Mouse (Mus musculus) kidney, postnatal 25 days (tissue): Measurements from ENCODE around the gene Hectd4.

Experiments used
- DNase-seq, 2 experiments: peaks; one replicate each; pipeline ENCODE4 v3.0.0; 2021; ENCODE audit warnings: mixed read lengths in 2 of 2

Hectd4 gene

GRCm38 (mm10) chr5:121398146-121398964 is 178.3 kb downstream of the Hectd4 start:
- DNase-seq, result no peak

DNA sequence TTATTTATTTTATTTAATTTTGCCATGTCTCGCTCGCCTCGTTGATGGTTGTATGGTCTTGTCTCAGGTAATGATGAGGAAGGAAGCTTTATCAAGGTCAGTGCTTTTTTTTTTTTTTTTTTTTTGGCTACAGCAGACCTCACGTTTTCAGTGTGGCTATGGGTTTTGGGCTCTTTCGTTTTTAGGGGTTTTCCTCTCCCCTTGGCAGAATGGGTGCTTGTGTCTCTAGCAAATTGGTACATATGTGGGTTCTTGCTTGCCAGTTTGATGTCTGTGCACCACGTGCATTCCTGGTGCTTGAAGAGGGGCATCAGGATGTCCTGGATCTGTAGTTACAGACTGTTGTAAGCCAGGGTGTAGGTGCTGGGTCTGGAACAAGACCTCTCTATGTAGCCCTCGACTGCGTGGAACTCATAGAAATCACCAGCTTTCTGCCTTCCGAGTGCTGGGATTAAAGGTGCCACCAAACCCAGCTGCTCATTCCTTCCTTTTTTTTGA is 179.0 kb downstream of the Hectd4 start:
- no peak for DNase-seq

DNA sequence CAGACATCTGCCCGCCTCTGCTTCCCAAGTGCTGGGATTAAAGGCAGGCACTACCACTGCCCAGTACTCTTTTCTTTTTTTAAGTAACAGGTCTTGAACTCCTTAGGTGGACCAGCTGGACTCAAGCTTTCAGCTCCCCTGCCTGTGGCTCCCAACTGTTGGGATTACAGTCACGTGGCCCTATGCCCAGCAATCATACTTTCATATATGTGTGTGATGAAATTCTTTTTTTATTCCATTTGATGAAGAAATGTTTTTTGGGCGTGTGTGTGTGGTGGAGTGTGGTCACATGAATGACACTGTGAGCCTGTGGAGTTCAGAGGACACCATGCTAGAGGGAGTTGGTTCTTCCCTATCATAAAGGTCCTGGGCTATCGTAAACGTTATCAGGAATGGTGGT is 179.5 kb downstream of the Hectd4 start:
- no peak for DNase-seq

DNA sequence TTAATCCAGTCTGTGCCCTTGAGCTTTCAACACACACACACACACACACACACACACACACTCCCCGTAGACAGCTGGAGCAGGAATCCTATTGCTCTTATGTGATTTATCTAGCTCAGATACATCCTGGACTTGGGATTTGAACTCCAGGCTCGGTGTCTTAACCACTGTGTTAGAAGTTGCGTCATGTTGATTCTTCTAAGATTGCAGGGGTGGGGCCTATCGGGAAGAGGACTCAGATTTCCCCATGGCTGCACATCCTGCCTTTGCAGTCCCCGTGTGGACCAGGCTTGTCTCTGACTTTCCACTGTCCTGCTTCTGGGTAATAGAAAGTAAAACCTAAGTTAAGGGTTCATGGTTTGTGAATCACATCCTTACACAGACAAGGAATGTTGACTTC is 180.0 kb downstream of the Hectd4 start:
- no peak for DNase-seq

DNA sequence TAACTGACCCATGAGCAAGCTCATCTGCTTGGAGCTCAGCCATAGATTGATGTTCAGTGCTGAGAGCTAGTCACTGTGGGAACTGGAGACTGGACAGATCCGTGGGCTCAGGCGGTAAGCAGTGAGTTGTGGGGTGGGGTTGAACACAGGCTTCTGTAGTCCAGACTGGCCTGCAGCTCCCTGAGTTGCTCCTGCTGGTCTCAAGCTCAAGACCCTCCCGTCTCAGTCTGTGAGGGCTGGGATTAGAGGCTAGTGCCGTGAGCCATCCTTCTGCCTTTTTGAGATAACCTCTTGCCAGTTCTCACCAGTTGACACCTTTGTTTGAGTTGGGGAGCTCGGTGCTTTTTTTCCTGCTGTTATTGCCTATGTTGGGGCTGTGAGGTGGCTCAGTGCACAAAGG is 180.8 kb downstream of the Hectd4 start:
- no peak for DNase-seq

DNA sequence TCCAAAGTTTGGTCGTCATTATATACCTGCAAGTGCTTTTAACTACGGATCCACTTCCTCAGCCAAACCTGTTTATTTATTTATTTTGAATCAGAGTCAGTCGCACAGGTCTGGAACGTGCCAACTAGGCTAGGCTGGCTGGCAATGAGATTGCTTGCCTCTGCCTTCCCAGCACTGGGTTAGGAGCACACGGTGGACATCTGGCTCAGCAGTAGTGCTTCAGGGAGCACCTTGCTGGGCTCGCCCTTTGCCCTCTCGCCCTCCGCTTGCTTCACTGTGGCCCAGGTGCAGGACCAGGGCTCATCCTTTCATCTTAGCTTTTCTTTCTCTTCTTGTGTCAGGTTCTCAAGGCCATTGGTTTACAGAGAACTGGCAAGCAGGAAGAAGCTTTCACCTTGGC is 187.8 kb downstream of the Hectd4 start:
- peak; percentile 44 to 71 for DNase-seq

DNA sequence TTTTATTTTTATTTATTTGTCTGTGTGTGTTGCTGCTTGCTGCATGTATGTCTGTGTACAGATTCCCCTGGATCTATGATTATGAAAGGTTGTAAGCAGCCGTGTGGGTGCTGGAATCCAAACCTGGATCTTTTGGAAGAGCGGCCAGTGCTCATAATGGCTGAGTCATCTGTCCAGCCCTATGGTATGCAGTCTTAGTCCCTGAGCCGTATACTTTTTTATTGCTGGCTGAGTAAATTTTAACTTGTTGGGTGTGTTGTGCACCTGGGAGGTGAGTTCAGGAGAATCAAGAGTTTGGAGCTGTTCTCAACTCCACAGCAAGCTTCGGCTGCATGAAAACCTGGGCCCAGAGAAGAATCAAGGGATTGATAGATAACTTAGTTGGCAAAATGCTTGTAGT is 191.0 kb downstream of the Hectd4 start:
- no peak for DNase-seq
